Mouse (Mus musculus) small intestine, adult 2 months (tissue): ENCODE measurements around the gene Ift74. TPM values are rescaled to one million over a fixed set of nuclear protein-coding genes. Genes with fewer than 3 reads are reported as not detected.
"Not testable (repeated sequence)": the region's sequence is repeated elsewhere in the genome, so short reads cannot be mapped to it uniquely, and the experiment has no call there.

Experiments used
- H3K27ac ChIP-seq: fragments of 200-500 bp; 2 replicates; pipeline ENCODE4 v1.5.1; 2012; ENCODE audit warnings: low read depth, low read length, control low read depth, inconsistent platforms; ENCODE audit not compliant: insufficient read depth
- H3K27me3 ChIP-seq: fragments of 200-500 bp; 2 replicates; pipeline ENCODE4 v1.6.1; 2012; ENCODE audit warnings: mild to moderate bottlenecking, moderate library complexity, low read length, inconsistent platforms; ENCODE audit not compliant: control insufficient read depth, insufficient read depth
- H3K36me3 ChIP-seq: fragments of 200-500 bp; 2 replicates; pipeline ENCODE4 v1.6.1; 2012; ENCODE audit warnings: mild to moderate bottlenecking, low read length, control low read depth, inconsistent platforms; ENCODE audit not compliant: control insufficient read depth, insufficient read depth
- H3K4me1 ChIP-seq: fragments of 200-500 bp; 2 replicates; pipeline ENCODE4 v1.6.1; 2012; ENCODE audit warnings: low read length, inconsistent platforms, mixed read lengths; ENCODE audit not compliant: control insufficient read depth, insufficient read depth, insufficient read length
- H3K4me3 ChIP-seq: fragments of 200-500 bp; 2 replicates; pipeline ENCODE4 v1.5.1; 2012; ENCODE audit warnings: low read depth, mild to moderate bottlenecking, control low read depth, inconsistent platforms, low read length, moderate library complexity
- CTCF ChIP-seq: fragments of 200-500 bp; IDR thresholded peaks from 2 replicates; pipeline ENCODE4 v1.5.1; 2012; ENCODE audit warnings: low read depth, mild to moderate bottlenecking, control low read depth, inconsistent platforms, low read length, moderate library complexity, mixed read lengths; ENCODE audit not compliant: insufficient replicate concordance, insufficient read length; ENCODE audit errors: extremely low read depth
- POLR2A ChIP-seq: fragments of 200-500 bp; IDR thresholded peaks from 2 replicates; pipeline ENCODE4 v1.6.1; 2012; ENCODE audit warnings: low read depth, mild to moderate bottlenecking, control low read depth, inconsistent platforms, low read length, moderate library complexity
- WGBS: fragments of 180-500 bp; shearing (Covaris S2); methylation state at CpG from one replicate; pipeline ENCODE4 v1.1.7; 2018; 5-methylcytosine and 5-hydroxymethylcytosine counted together
- polyA plus RNA-seq: library from polyadenylated mRNA; depleted of rRNA; stranded (reverse); fragments of >200 nt; gene quantifications from 2 replicates; pipeline ENCODE4 v1.2.3, GENCODE M21; 2012

Ift74 gene
- polyA plus RNA-seq, 1 experiment: 0.15 TPM

GRCm38 (mm10) chr4:94604452-94605019 lies 9.8 kb upstream of the Ift74 start:
- Histone ChIP-seq H3K36me3 (no peaks in the 10 kb centered on the region), H3K27me3 (no peaks in the 10 kb centered on the region), H3K27ac (no peak overlapping the region), H3K4me3 (no peak overlapping the region), H3K4me1 (no peaks in the 10 kb centered on the region)
- 87% methylated on average over 2 of the region's 2 CpGs for WGBS
- TF ChIP-seq POLR2A (no peak), CTCF (no peak)

- Histone ChIP-seq H3K4me3 (no peak overlapping the region), H3K27ac (no peak overlapping the region), H3K27me3 (no peaks in the 10 kb centered on the region), H3K36me3 (no peaks in the 10 kb centered on the region), H3K4me1 (no peaks in the 10 kb centered on the region)
- TF ChIP-seq POLR2A (no peak), CTCF (no peak)
- WGBS: 91% methylated on average over 2 of the region's 2 CpGs
These were observed 8.7 kb upstream of the Ift74 start for GRCm38 (mm10) chr4:94605591-94605990.

GRCm38 (mm10) chr4:94610339-94610738 lies 4.0 kb upstream of the Ift74 start:
- H3K27me3 ChIP-seq: no peaks in the 10 kb centered on the region
- 60% methylated on average over 3 of the region's 3 CpGs for WGBS
- no peaks in the 10 kb centered on the region for H3K36me3 ChIP-seq
- TF ChIP-seq CTCF: no peak
- no peak for TF ChIP-seq POLR2A
- no peak overlapping the region for H3K4me3 ChIP-seq
- no peaks in the 10 kb centered on the region for H3K4me1 ChIP-seq
- H3K27ac ChIP-seq: no peak overlapping the region

GRCm38 (mm10) chr4:94614627-94615006 lies 326 bp downstream of the Ift74 start:
- no peaks in the 10 kb centered on the region for H3K36me3 ChIP-seq
- peak overlapping the region; percentile 71 for H3K4me3 ChIP-seq
- WGBS: under 1% methylated on average over 18 of the region's 18 CpGs
- TF ChIP-seq POLR2A (no peak), CTCF (no peak)
- H3K27ac ChIP-seq: no peak overlapping the region
- H3K27me3 ChIP-seq: no peaks in the 10 kb centered on the region
- H3K4me1 ChIP-seq: no peaks in the 10 kb centered on the region

- TF ChIP-seq CTCF (no peak), POLR2A (no peak)
- Histone ChIP-seq H3K4me1 (no peaks in the 10 kb centered on the region), H3K4me3 (no peak overlapping the region), H3K36me3 (peaks cover 3% of the 10 kb centered on the region; the same call in 1 of the 2 replicates), H3K27me3 (no peaks in the 10 kb centered on the region), H3K27ac (no peak overlapping the region)
- 78% methylated on average over 2 of the region's 2 CpGs for WGBS
These were observed 5.8 kb downstream of the Ift74 start for GRCm38 (mm10) chr4:94620077-94620476.

- Histone ChIP-seq H3K27me3 (no peaks in the 10 kb centered on the region), H3K36me3 (peaks cover 14% of the 10 kb centered on the region), H3K4me1 (no peaks in the 10 kb centered on the region), H3K27ac (no peak overlapping the region), H3K4me3 (no peak overlapping the region)
- TF ChIP-seq CTCF (no peak), POLR2A (no peak)
- 94% methylated on average over 2 of the region's 2 CpGs for WGBS
These were observed 28.9 kb downstream of the Ift74 start for GRCm38 (mm10) chr4:94643141-94643540.

- Histone ChIP-seq H3K27ac (peak within 1 kb of the TSS; percentile 93), H3K27me3 (no peaks in the 10 kb centered on the region), H3K4me1 (0 out of 2 replicates have a peak, but pooled peaks cover 2% of the 10 kb centered on the region), H3K36me3 (no peaks in the 10 kb centered on the region), H3K4me3 (peak within 1 kb of the TSS; percentile 30; the same call in 1 of the 2 replicates)
- 30% methylated on average over 3 of the region's 3 CpGs for WGBS
- TF ChIP-seq CTCF (no peak), POLR2A (no peak)
These were observed 35.6 kb downstream of the Ift74 start, which contains the start of gene Lrrc19 for GRCm38 (mm10) chr4:94649920-94650319. Gene Lrrc19 (minus strand): TSS chr4:94650144.

GRCm38 (mm10) chr4:94650426-94651175 lies 36.3 kb downstream of the Ift74 start:
- peak overlapping the region; percentile 93 for H3K27ac ChIP-seq
- not testable (repeated sequence) for H3K4me3 ChIP-seq, H3K27me3 ChIP-seq, H3K36me3 ChIP-seq, H3K4me1 ChIP-seq
- 36% methylated on average over 5 of the region's 5 CpGs for WGBS
